Mouse (Mus musculus) erythroblast, adult 5-6 weeks (primary cell): ENCODE results near the gene Ylpm1. TPM values are rescaled to one million over a fixed set of nuclear protein-coding genes. Genes with fewer than 3 reads are reported as not detected.
A peak's percentile ranks its signal among the peaks of the same experiment; 100 is the strongest.

Experiments
- ATAC-seq: replicated peaks from 2 replicates; pipeline ENCODE4 v1.8.0; 2016; ENCODE audit warnings: moderate number of reproducible peaks, mild to moderate bottlenecking, moderate TSS enrichment, inconsistent platforms; ENCODE audit not compliant: poor library complexity, low FRiP score, severe bottlenecking
- total RNA-seq, 2 experiments: library from RNA; stranded (forward) in 1 of 2; stranded (reverse) in 1 of 2; fragments of 150-400 nt in 1 of 2; fragments of 200-764, 138-1000 nt in 1 of 2; gene quantifications; 2 replicates each; pipeline versions ENCODE4 v1.2.3 to v1.2.4; 2015 to 2017; ENCODE audit warnings: low replicate concordance in 2 of 2

The Ylpm1 gene
- total RNA-seq, 2 experiments from 2014 or later, result 17.2 to 28.4 TPM

DNA sequence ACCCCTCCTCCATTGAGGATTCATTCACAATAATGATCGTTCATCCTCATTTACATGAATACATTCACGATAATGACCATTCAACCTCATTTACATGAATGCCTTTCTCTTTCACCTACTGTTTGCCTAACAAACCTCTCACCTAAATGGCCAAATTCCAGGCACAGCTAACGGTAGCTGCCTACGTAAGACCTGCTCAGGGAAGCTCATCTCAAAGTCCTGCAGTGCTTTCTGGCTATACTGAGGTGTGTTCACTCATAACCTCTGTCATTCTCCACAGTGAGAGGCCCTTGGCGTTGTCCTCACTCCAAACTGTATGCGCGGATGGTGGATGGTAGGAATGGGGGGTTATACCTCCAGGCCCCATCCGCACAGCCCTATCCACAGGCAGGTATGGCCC, 108.7 kb downstream of the Ylpm1 start:
- no peak for ATAC-seq

DNA sequence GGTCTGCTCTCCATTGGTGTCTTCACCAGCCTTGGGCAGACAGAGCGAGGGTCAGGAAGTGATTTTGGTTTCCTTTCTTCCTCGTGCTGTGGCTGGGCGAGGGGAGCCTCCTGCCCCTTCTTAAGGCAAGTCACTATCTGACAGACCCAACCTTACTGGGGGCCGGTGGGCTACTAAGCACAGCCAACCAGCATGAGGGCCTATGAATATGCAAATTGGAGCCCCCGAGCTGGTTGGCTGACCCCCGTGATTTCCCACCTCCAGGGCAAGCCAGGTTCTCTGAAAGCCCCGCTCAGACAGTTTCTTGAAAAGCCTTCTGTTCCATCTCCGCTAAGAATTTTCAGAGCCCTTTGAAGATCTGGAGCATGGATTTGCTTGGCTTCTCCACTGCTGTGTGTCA, 110.2 kb downstream of the Ylpm1 start:
- no peak for ATAC-seq

DNA sequence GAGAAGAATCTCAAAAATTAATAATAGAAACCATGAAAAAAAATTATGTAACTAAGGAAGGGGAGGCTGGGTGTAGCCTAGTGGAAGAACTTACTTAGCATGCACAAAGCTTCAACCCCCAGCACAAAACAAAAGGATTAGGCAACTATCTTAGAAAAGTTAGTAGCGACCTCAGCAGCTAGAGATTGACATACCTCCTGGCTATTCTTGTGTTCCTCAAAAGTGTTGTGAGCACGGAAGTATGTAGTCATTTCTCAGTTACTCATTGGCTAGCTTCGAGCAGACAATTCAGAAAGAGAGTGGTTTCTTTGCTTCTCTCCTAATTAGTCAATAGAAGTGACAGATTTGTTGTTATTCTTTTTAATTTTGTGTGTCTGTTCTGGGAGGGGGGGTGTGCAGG, 112.5 kb downstream of the Ylpm1 start:
- ATAC-seq, result no peak

DNA sequence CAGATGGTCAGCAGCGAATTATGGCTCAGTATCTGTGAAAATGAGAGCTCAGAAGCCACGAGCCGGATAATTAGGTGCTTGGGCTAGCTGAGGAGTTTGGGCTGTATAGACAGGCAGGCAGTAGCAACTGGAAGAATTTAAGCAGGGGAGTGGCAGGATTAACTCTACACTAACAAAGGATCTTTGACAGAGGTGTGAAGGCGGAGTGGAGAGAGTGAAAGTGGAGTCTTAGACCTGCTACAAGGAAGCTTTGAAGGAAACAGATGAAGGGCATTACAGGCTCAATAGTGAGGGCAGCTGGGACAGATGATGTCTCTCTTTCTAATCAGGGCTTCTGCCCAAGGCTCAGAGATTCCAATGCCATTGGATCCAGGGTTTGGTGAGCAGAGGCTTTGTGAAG, 113.3 kb downstream of the Ylpm1 start:
- no peak for ATAC-seq

DNA sequence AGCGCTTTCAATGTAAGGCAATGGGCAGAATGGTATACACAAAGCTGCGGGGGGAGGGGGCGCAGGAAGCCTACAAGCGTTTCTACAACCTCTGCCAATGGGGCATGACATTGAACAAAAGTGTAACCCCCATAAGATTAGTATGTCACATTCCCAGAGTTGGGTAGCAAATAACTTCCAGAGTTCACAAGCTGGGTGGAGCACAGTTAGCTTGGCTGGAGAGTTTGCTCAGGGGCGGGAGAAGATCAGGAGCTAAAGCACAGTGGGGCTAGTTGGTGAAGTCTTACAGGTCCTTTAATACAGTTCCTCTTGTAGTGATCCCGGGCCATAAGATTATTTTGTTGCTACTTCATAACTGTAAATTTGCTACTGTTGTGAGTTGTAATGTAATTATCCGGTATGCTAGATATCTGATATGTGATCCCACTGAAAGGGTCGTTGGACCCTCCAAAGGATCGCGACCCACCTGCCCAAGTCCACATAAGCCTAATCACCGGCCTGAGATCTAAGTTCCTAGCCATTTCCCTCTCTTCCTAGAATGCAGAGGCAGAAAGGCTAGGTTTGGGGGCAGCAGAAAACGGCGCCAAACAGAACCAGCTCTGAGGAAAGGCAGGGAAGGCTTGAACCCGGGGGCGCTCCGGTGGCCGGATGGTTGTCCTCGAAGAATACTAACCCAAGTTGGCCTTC, 114.0 kb downstream of the Ylpm1 start:
- peak; percentile 67 for ATAC-seq

DNA sequence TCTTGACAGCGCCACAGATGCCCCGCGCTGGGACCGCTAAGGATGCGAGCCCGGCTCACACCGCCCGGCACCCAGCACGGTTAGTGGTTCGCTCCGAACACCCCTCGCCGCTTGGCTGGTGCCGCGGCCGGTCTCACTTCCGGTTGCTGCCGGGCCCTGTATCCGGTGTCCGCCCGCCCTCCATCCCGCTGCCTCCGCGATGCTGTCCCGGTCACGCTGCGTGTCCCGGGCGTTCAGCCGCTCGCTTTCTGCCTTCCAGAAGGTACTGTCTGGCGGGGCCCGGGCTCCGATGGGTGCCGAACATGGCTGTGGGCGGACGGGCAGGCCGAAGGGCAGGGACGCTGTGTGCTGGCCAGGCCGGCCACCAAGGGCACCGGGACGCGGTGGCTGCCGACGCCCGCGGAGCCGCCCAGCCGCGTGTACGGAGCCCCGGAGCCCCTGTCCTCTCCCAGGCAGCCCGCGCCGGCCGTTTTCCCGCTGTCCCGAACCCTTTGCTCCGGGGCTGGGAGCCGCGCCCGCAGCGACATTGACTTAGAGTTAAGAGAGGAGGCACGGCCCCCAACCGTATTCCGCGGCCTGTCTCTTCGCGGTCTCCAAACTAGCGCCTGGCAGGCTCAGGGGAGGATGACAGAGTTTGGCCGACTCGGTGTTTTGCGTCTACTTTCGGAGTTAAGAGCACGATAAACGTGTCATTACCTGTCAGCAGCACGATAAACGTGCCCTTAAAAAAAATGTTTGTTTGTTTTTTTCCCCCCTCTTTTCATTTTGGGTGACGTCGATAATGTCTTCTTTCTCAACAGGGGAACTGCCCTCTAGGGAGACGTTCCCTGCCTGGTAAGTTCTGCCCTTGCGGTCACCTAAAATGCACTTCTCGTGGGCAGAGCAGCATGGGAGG, 114.8 kb downstream of the Ylpm1 start, which contains the start of the genes Prox2 and Dlst:
Gene Prox2, minus strand, starts transcription at position 62 of the 895 bp plus-strand sequence.
Gene Dlst, plus strand, starts transcription at position 136 of the 895 bp plus-strand sequence.
- ATAC-seq, result peak; percentile 93

DNA sequence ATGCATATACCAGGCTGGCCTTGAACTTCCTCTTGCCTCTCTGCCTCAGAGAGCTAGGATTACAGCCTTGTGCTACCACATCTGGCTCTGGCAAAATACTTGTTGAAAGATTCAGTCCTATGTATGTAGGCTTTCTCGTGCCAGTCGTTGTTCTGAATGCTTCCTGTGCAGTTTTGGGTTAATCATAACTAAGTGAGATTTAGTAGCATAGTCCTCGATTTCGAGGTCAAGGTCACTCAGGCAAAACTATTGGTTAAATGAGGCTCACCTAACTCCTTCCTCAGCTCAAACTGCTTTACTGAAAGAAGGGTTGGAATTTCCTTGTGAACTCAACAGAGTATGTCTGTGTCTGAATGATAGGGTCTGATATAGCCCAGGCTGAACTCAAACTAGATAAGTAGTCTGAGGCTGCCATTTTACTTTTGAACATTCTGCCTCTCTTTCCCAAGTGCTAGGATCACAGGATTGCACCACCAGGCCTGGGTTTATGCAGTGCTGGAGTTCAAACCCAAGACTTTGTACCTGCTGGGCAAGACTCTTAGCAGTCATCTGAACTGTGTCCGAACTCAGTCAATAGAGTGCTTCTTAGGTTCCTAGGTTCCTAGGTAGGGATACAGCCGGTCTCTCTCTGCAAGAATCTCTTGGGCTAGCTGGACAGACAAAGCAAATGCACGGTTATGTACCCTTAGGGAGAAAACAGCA, 116.6 kb downstream of the Ylpm1 start:
- no peak for ATAC-seq

DNA sequence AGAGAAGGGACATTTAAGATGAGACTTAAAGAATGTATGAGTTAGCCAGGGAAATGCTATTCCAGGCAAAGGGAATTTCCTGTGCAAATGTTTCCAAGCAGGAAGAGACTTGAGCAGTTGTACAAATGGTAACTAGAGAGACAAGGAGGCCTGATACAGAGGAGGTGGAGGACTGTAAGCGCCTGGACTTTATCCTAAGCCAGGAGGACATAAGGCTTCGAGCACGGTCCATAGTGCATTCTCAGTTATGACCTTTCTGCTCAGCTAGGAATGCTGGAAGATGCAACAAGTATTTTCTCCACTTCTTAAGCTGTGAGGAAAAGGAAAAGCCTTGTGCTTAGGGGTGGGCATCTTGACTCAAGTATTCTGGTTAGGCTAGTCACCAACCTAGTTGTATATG, 117.2 kb downstream of the Ylpm1 start:
- no peak for ATAC-seq

DNA sequence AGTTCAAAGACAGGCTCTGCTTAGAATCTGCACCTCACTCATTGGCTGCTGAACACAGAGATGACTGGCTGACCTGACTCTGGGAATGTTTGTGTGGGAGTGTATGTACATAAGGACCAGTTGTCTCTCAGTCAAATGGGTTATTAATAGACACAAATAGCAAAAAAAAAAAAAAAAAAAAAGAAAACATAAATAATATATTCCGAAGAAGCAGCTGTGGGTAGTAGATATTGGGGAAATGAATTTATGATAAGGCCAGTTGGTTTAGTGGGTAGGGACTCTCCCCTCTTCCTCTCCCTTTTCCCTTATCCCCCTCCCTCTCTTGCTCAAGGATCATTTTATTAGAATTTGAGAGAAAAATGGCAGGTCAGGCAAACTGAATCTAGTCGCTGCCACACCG, 117.8 kb downstream of the Ylpm1 start:
- ATAC-seq, result no peak

DNA sequence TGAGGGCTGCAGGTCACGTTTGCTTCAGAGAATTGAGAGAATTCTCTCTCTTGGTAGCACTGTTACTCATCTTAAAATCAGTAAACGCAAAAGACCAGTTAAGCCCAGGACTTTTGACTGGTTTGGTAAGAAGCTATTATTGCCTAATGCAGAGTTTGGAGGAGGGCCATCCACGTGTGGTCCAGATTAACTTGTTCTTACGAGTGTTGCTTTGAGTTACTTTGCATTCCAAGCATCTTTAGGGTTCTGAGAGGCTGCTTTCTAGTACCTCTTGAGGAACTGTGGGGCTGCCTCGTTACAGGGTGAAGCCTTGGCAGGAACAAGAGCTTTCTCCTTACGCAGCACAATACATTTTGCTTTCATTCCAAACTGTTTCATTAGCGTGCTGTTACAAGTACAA, 119.6 kb downstream of the Ylpm1 start:
- no peak for ATAC-seq

Other genes with a start within 250 kb of the Ylpm1 start
- 37.2 and 37.7 TPM in 2 replicates for gene Npc2, start 223.2 kb upstream of the Ylpm1 start, total RNA-seq (2015; ENCODE audit: low replicate concordance)
- 26.9 and 30.6 TPM in 2 replicates for gene Npc2, start 223.2 kb upstream of the Ylpm1 start, total RNA-seq (2017; ENCODE audit: low replicate concordance)
- 94.7 and 120 TPM in 2 replicates for gene Isca2, start 223.1 kb upstream of the Ylpm1 start, total RNA-seq (2015; ENCODE audit: low replicate concordance)
- 35.5 and 49.8 TPM in 2 replicates for gene Isca2, start 223.1 kb upstream of the Ylpm1 start, total RNA-seq (2017; ENCODE audit: low replicate concordance)
- gene Ltbp2, start 119.8 kb upstream of the Ylpm1 start, total RNA-seq (2015; ENCODE audit: low replicate concordance), result 0.19 TPM in 1 of 2 replicates, not detected in the other
- 0.14 and 2.4 TPM in 2 replicates for gene Ltbp2, start 119.8 kb upstream of the Ylpm1 start, total RNA-seq (2017; ENCODE audit: low replicate concordance)
- 34.8 and 45.6 TPM in 2 replicates for gene Fcf1, start 25.4 kb upstream of the Ylpm1 start, total RNA-seq (2015; ENCODE audit: low replicate concordance)
- gene Fcf1, start 25.4 kb upstream of the Ylpm1 start, total RNA-seq (2017; ENCODE audit: low replicate concordance), result 26.7 and 61.2 TPM in 2 replicates
- gene Arel1, start 25.4 kb upstream of the Ylpm1 start, total RNA-seq (2015; ENCODE audit: low replicate concordance), result 126 and 147 TPM in 2 replicates
- 216 and 219 TPM in 2 replicates for gene Arel1, start 25.4 kb upstream of the Ylpm1 start, total RNA-seq (2017; ENCODE audit: low replicate concordance)
- gene Prox2, start 114.4 kb downstream of the Ylpm1 start, total RNA-seq (2015; ENCODE audit: low replicate concordance), result not detected in 2 replicates
- 1.3 and 3.1 TPM in 2 replicates for gene Prox2, start 114.4 kb downstream of the Ylpm1 start, total RNA-seq (2017; ENCODE audit: low replicate concordance)
- 21.1 and 53.9 TPM in 2 replicates for gene Dlst, start 114.5 kb downstream of the Ylpm1 start, total RNA-seq (2015; ENCODE audit: low replicate concordance)
- 122 and 210 TPM in 2 replicates for gene Dlst, start 114.5 kb downstream of the Ylpm1 start, total RNA-seq (2017; ENCODE audit: low replicate concordance)
- gene Rps6kl1, start 154.9 kb downstream of the Ylpm1 start, total RNA-seq (2015; ENCODE audit: low replicate concordance), result not detected in 2 replicates
- gene Rps6kl1, start 154.9 kb downstream of the Ylpm1 start, total RNA-seq (2017; ENCODE audit: low replicate concordance), result not detected in 2 replicates
- not detected in 2 replicates for gene Pgf, start 181.5 kb downstream of the Ylpm1 start, total RNA-seq (2015; ENCODE audit: low replicate concordance)
- gene Pgf, start 181.5 kb downstream of the Ylpm1 start, total RNA-seq (2017; ENCODE audit: low replicate concordance), result not detected in 2 replicates
- 12.1 and 12.5 TPM in 2 replicates for gene Eif2b2, start 223.2 kb downstream of the Ylpm1 start, total RNA-seq (2015; ENCODE audit: low replicate concordance)
- 9.5 and 14.4 TPM in 2 replicates for gene Eif2b2, start 223.2 kb downstream of the Ylpm1 start, total RNA-seq (2017; ENCODE audit: low replicate concordance)